Mouse (Mus musculus) limb, embryonic 13.5 days (tissue): ENCODE data around the gene Syna. TPM values are rescaled to one million over a fixed set of nuclear protein-coding genes. Genes with fewer than 3 reads are reported as not detected.

ENCODE experiments used
- ATAC-seq: fragments of 200-750 bp; cut with Nextera tagmentation; 2 replicates; pipeline ENCODE4 v1.8.0; 2017; ENCODE audit warnings: low read depth, moderate number of reproducible peaks, moderate TSS enrichment; ENCODE audit not compliant: low FRiP score
- H3K27ac ChIP-seq: fragments of 300-500 bp; sonication (generic); 2 replicates; pipeline ENCODE4 v1.5.1; 2015; ENCODE audit warnings: inconsistent platforms, mild to moderate bottlenecking, moderate library complexity
- H3K27me3 ChIP-seq: fragments of 300-500 bp; sonication (generic); 2 replicates; pipeline ENCODE4 v1.6.1; 2015; ENCODE audit warnings: mild to moderate bottlenecking, inconsistent platforms
- H3K36me3 ChIP-seq: fragments of 300-500 bp; sonication (generic); 2 replicates; pipeline ENCODE4 v1.6.1; 2015; ENCODE audit warnings: inconsistent platforms, mild to moderate bottlenecking, moderate library complexity
- H3K4me1 ChIP-seq: fragments of 300-500 bp; sonication (generic); 2 replicates; pipeline ENCODE4 v1.6.1; 2015; ENCODE audit warnings: inconsistent platforms
- H3K4me2 ChIP-seq: fragments of 300-500 bp; sonication (generic); replicated peaks from 2 replicates; pipeline ENCODE4 v1.6.1; 2015; ENCODE audit warnings: inconsistent platforms, mild to moderate bottlenecking, moderate library complexity
- H3K4me3 ChIP-seq: fragments of 300-500 bp; sonication (generic); 2 replicates; pipeline ENCODE4 v1.5.1; 2015; ENCODE audit warnings: moderate library complexity, mild to moderate bottlenecking, inconsistent platforms
- H3K9ac ChIP-seq: fragments of 300-500 bp; sonication (generic); 2 replicates; pipeline ENCODE4 v1.6.1; 2015; ENCODE audit warnings: mild to moderate bottlenecking, inconsistent platforms
- H3K9me3 ChIP-seq: fragments of 300-500 bp; sonication (generic); 2 replicates; pipeline ENCODE4 v1.6.1; 2016; ENCODE audit warnings: inconsistent platforms
- WGBS: fragments of 180-500 bp; shearing (Covaris S2); methylation state at CpG from one replicate; pipeline ENCODE4 v1.1.7; 2015; 5-methylcytosine and 5-hydroxymethylcytosine counted together
- microRNA-seq: library from miRNA; unstranded; fragments of <30 nt; microRNA quantifications from one replicate; pipeline ENCODE4, GENCODE M21; 2016
- polyA plus RNA-seq: library from polyadenylated mRNA; unstranded; fragments of >200 nt; fragmentation: Nextera tagmentation; extraction: Ambion mirVana; gene quantifications from 2 replicates; pipeline ENCODE4 v1.2.1, GENCODE M21; 2015

Syna gene
- polyA plus RNA-seq, 1 experiment from 2014 or later = 0.20 TPM

DNA sequence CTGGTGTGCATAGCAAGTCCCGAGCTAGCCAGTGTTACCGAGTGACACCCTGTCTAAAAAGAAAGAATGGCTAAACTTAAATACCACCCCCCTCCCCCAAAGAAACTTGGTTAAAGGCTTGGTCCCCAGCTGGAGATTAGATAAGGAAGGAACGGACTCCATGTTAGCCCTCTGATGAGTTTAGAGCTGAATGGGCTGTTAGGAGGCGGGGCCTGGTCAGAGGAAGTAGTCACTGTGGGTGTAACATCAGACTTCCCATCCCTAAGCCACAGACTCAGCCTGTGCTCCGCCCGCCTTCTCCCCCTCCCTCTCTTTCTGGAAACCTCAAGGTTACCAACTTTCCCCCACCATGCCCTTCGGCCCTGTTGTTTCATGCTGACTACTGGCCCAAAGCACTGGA lies 38.2 kb downstream of the Syna start:
- Histone ChIP-seq H3K9me3 (0 out of 2 replicates have a peak, but pooled peaks cover 3% of the 10 kb centered on the region), H3K27me3 (no peaks in the 10 kb centered on the region), H3K9ac (no peak overlapping the region), H3K4me3 (no peak overlapping the region), H3K4me2 (no peak overlapping the region), H3K27ac (no peak overlapping the region), H3K4me1 (no peaks in the 10 kb centered on the region), H3K36me3 (peaks cover 88% of the 10 kb centered on the region)
- 90% methylated on average over 7 of the region's 7 CpGs for WGBS
- no peak for ATAC-seq

DNA sequence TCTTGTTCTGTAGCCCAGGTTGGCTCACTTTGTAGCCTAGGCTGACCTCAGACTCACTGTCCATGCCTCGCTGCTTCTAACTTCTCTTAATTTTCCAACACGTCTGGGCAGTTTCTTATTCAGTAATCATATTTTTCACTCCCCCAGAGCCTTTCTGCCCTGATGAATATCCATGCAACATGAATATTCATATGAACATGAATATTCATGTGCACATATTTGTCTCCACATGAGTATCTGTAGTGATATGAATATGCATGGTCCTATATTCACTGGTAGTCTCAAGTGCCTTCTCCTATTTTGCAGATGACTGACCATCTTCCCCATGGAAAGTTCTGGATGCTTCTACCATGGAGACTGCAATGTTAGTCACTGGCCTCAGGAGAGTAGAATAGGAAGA lies 38.8 kb downstream of the Syna start:
- H3K9me3 ChIP-seq = 0 out of 2 replicates have a peak, but pooled peaks cover 7% of the 10 kb centered on the region
- WGBS = 91% methylated on average over 2 of the region's 2 CpGs
- H3K27ac ChIP-seq = no peak overlapping the region
- no peaks in the 10 kb centered on the region for H3K4me1 ChIP-seq
- H3K36me3 ChIP-seq = peaks cover 88% of the 10 kb centered on the region
- H3K4me3 ChIP-seq = no peak overlapping the region
- H3K4me2 ChIP-seq = no peak overlapping the region
- H3K9ac ChIP-seq = no peak overlapping the region
- no peak for ATAC-seq
- no peaks in the 10 kb centered on the region for H3K27me3 ChIP-seq

DNA sequence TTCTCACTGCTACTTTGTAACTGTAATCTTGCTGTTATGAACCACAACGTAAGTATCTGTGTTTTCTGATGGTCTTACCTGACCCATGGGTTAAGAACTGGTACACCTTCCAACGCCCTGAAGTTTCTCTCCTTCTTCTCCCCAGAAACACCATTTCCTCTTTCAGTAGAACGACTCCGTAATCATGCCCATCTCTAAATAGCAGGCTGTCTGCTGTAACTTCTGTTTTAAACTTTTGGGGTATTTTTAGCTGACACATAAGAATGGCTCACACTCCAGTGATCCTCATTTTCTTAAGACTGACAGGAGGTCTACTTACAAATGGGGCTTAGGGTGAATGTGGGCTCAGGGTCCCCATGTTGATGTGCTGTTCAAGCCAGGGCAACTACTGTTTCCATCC lies 39.9 kb downstream of the Syna start:
- 0 out of 2 replicates have a peak, but pooled peaks cover 7% of the 10 kb centered on the region for H3K9me3 ChIP-seq

DNA sequence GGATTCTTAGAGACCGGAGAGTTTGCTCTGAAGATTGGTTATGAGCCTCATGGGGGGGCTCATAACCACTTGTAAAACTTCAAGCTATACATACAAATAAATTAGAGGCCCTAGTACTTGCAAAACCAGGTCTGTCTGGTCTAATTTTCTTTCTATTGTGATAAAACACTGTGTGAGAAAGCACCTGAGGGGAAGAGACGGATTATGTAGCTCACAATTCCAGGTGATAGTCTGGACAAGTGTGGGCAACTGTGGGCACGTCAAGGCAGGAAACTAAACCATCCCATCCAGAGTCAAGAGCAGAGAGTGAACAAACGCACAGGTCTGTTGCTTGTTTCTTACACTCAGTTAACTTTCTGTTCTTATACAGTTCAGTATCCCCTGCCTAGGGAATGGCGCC lies 40.5 kb downstream of the Syna start:
- Histone ChIP-seq H3K4me1 (no peaks in the 10 kb centered on the region), H3K9ac (no peak overlapping the region), H3K36me3 (peaks cover 88% of the 10 kb centered on the region), H3K27me3 (no peaks in the 10 kb centered on the region), H3K4me3 (no peak overlapping the region), H3K27ac (no peak overlapping the region), H3K9me3 (0 out of 2 replicates have a peak, but pooled peaks cover 7% of the 10 kb centered on the region), H3K4me2 (no peak overlapping the region)
- 76% methylated on average over 5 of the region's 5 CpGs for WGBS
- ATAC-seq = no peak

More for the DNA sequence above, 39.9 kb downstream of the Syna start:
- Histone ChIP-seq H3K4me3 (no peak overlapping the region), H3K36me3 (peaks cover 88% of the 10 kb centered on the region), H3K4me1 (no peaks in the 10 kb centered on the region), H3K27me3 (no peaks in the 10 kb centered on the region), H3K9ac (no peak overlapping the region), H3K27ac (no peak overlapping the region), H3K4me2 (no peak overlapping the region)
- ATAC-seq = no peak
- WGBS = 92% methylated on average over 4 of the region's 4 CpGs

DNA sequence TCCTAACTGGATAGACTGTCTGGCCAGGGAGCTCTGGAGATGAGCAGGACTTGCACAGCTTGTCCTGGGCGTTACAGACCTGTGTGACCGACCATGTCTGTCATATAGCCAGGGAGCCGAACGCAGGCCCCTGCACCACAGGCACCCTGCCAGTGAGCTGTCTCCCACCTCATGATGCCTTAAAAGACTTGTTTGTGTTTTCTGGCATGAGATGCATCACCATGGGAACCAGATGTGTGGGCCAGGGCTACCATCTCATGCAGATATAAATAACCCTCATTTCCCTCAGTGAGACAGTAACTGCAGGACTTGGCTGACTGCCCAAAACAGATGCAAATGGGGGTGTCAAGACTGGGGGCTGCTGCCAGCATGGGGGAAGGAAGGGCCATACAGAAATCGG lies 47.9 kb downstream of the Syna start:
- H3K36me3 ChIP-seq = peaks cover 96% of the 10 kb centered on the region
- H3K4me3 ChIP-seq = no peak overlapping the region
- no peak for ATAC-seq
- H3K27ac ChIP-seq = no peak overlapping the region
- no peaks in the 10 kb centered on the region for H3K27me3 ChIP-seq
- no peak overlapping the region for H3K4me2 ChIP-seq
- peaks cover 6% of the 10 kb centered on the region; the same call in 1 of the 2 replicates for H3K9me3 ChIP-seq
- H3K9ac ChIP-seq = no peak overlapping the region
- WGBS = 86% methylated on average over 5 of the region's 5 CpGs
- no peaks in the 10 kb centered on the region for H3K4me1 ChIP-seq

DNA sequence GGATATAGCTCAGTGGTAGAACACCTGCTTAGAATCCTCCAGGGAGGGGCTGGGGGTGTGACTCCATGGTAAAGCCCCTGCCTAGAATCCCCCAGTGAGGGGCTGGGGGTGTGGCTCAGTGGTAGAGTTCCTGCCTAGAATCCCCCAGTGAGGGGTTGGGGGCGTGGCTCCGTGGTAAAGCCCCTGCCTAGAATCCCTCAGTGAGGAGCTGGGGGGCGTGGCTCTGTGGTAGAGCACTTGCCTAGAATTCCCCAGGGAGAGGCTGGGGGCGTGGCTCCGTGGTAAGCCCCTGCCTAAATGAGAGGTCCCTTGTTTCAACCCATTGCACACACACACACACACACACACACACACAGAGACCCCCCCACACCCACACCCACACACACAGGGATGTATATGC lies 49.7 kb downstream of the Syna start:
- H3K4me3 ChIP-seq = no peak overlapping the region
- H3K4me2 ChIP-seq = no peak overlapping the region
- no peaks in the 10 kb centered on the region for H3K27me3 ChIP-seq
- no peak overlapping the region for H3K27ac ChIP-seq
- no peaks in the 10 kb centered on the region; the same call in 1 of the 2 replicates for H3K9me3 ChIP-seq
- H3K4me1 ChIP-seq = no peaks in the 10 kb centered on the region
- H3K9ac ChIP-seq = no peak overlapping the region
- no peak for ATAC-seq
- WGBS = 97% methylated on average over 5 of the region's 5 CpGs
- H3K36me3 ChIP-seq = peaks cover 82% of the 10 kb centered on the region

DNA sequence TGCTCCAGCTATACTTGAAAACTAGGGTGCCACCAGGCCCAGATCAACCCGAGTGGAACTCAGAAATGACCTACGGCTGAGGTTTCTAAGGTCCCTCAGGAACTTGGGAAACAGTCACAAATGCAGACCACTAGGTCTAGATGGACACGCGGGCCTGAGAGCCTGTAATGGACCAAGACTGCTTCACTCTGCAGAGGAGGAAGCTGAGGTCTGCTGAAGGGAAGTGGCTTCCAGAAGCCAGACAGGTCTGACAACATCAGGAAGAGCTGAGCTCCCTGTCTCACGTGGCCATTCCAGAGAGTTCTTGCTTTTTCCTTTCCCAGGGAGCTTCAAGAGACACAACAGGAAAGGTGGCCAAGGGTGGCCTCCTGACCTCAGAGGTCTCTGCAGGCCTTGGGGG lies 51.0 kb downstream of the Syna start:
- H3K4me1 ChIP-seq = no peaks in the 10 kb centered on the region
- H3K36me3 ChIP-seq = peaks cover 79% of the 10 kb centered on the region
- no peak for ATAC-seq
- no peak overlapping the region for H3K4me2 ChIP-seq
- H3K27me3 ChIP-seq = no peaks in the 10 kb centered on the region
- no peak overlapping the region for H3K27ac ChIP-seq
- H3K4me3 ChIP-seq = no peak overlapping the region
- H3K9ac ChIP-seq = no peak overlapping the region
- H3K9me3 ChIP-seq = no peaks in the 10 kb centered on the region; the same call in 1 of the 2 replicates
- WGBS = 91% methylated on average over 5 of the region's 5 CpGs

Small RNAs within 50 kb of the gene (microRNA-seq; reads per million reads assigned to microRNA genes)
- not detected for gene Mir7228

Other genes starting within 250 kb of the Syna start
- gene Gtf2i, start 245.4 kb downstream of the Syna start, polyA plus RNA-seq = 207 and 209 TPM in 2 replicates
- 137 and 141 TPM in 2 replicates for gene Gtf2ird1, start 103.5 kb downstream of the Syna start, polyA plus RNA-seq
- gene Clip2, start 7.7 kb downstream of the Syna start, polyA plus RNA-seq = 5.5 and 5.7 TPM in 2 replicates
- gene Rfc2, start 21.2 kb upstream of the Syna start, polyA plus RNA-seq = 310 and 326 TPM in 2 replicates
- 2.8 and 4.0 TPM in 2 replicates for gene Lat2, start 54.9 kb upstream of the Syna start, polyA plus RNA-seq
- gene Eif4h, start 79.3 kb upstream of the Syna start, polyA plus RNA-seq = 474 and 480 TPM in 2 replicates
- gene Limk1, start 128.4 kb upstream of the Syna start, polyA plus RNA-seq = 8.4 and 9.0 TPM in 2 replicates
- gene Eln, start 187.2 kb upstream of the Syna start, polyA plus RNA-seq = 49.7 and 53.8 TPM in 2 replicates